In the genomic region with DNA sequence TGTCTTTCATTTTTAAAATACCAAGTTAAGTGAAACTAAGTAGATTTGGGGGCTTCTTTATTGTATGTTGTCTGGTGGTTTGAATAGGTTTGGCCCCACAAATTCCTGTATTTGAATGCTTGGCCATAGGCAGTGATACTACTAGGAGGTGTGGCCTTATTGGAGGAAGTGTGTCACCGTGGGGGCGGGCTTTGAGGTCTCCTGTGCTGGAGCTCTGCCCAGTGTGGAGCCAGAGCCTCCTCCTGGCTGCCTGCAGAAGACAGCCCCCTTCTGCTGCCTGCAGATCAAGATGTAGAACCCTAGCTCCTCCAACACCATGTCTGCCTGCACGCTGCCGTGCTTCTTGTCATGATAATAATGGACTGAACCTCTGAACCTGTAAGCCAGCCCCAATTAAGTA, we compare ENCODE assay signal across 11 mouse cellular contexts. TPM values are rescaled to one million over a fixed set of nuclear protein-coding genes. Genes with fewer than 3 reads are reported as not detected.
A peak's percentile ranks its signal among the peaks of the same experiment; 100 is the strongest.
DNase-seq lines count a peak whose midpoint lies in the region; ATAC-seq and TF ChIP-seq lines count a peak whose summit lies in the region.
"Not testable (repeated sequence)": the region's sequence is repeated elsewhere in the genome, so short reads cannot be mapped to it uniquely, and the experiment has no call there.
"Had no signal": no experiment of that assay in that cellular context is flagged by ENCODE, and none has a peak within 500 bp of the region (broad histone marks: within the 10 kb centered on the region; RNA-seq: fewer than 3 reads in every experiment).

No protein-coding gene starts in this region.

- DNase-seq in A20 (ENCODE audit: low read depth, low spot score), result peak; percentile 44
- peak; percentile 54 for DNase-seq in MEL (ENCODE audit: low read depth, low spot score)
- peak; percentile 92 for DNase-seq in heart, adult 11 months
- peak; percentile 43 for DNase-seq in kidney, adult 2 months
- DNase-seq in liver, postnatal 0 days, result not testable (repeated sequence)

- TF ChIP-seq RAD21 in MEL (IDR thresholded peaks at IDR 0.05; ENCODE audit: low read depth, low read length), result not testable (repeated sequence)

- not testable (repeated sequence) for H3K4me2 ChIP-seq in liver, postnatal 0 days (ENCODE audit: low read depth, low read length); midbrain, embryonic 13.5 days (replicated peaks)

- not testable (repeated sequence) for H3K79me2 ChIP-seq in MEL (ENCODE audit: control insufficient read depth, insufficient read depth, low read length, poor library complexity)

- not testable (repeated sequence) for TF ChIP-seq EP300 in MEL (IDR thresholded peaks at IDR 0.05; ENCODE audit: low read depth in 1 of 2, low read length in 2 of 2); liver, postnatal 0 days (IDR thresholded peaks at IDR 0.05; ENCODE audit: low read depth)

- H3K9me3 ChIP-seq in MEL (replicated peaks; ENCODE audit: insufficient read depth, low read length); liver, postnatal 0 days (ENCODE audit: low read length); midbrain, embryonic 13.5 days: not testable (repeated sequence)

- H3K4me3 ChIP-seq in MEL (ENCODE audit: control insufficient read depth in 1 of 2, insufficient read depth in 1 of 2, low read depth in 2 of 2, low read length in 2 of 2), result peak overlapping the region in 1 of 2 experiments; percentile 54; a peak in 2 of 4 replicates
- H3K4me3 ChIP-seq in kidney, adult 2 months (ENCODE audit: insufficient read depth, low read depth, low read length); liver, postnatal 0 days (ENCODE audit: low read depth, low read length); midbrain, embryonic 13.5 days (replicated peaks): not testable (repeated sequence)

- TF ChIP-seq CTCF in MEL (IDR thresholded peaks at IDR 0.05 in 2 of 3, conservative IDR thresholded peaks at IDR 0.05 in 1 of 3; ENCODE audit: control insufficient read depth in 1 of 3, insufficient read depth in 1 of 3, low read depth in 2 of 3, low read length in 3 of 3, poor library complexity in 1 of 3, severe bottlenecking in 1 of 3); kidney, adult 2 months (conservative IDR thresholded peaks at IDR 0.05; ENCODE audit: insufficient read depth, insufficient read length, low read depth, low read length); liver, postnatal 0 days (IDR thresholded peaks at IDR 0.05; ENCODE audit: low read depth): not testable (repeated sequence)

- H3K9ac ChIP-seq in MEL (ENCODE audit: control insufficient read depth, low read depth, low read length, poor library complexity, severe bottlenecking); liver, postnatal 0 days (replicated peaks); midbrain, embryonic 13.5 days (replicated peaks): not testable (repeated sequence)

- not testable (repeated sequence) for TF ChIP-seq POLR2A in MEL (IDR thresholded peaks at IDR 0.05; ENCODE audit: control insufficient read depth in 1 of 2, insufficient read depth in 1 of 2, low read depth in 1 of 2, low read length in 2 of 2, poor library complexity in 1 of 2); kidney, adult 2 months (IDR thresholded peaks at IDR 0.05; ENCODE audit: low read depth, low read length)

- H3K36me3 ChIP-seq in MEL (ENCODE audit: control insufficient read depth in 1 of 2, insufficient read depth in 2 of 2, low read length in 2 of 2); kidney, adult 2 months (ENCODE audit: control insufficient read depth, insufficient read depth, low read length); liver, postnatal 0 days (replicated peaks; ENCODE audit: insufficient read depth, low read length); midbrain, embryonic 13.5 days: not testable (repeated sequence)

- not testable (repeated sequence) for H3K4me1 ChIP-seq in MEL (ENCODE audit: control insufficient read depth in 1 of 2, insufficient read depth in 2 of 2, low read length in 2 of 2); kidney, adult 2 months (ENCODE audit: control insufficient read depth, insufficient read depth, low read length); liver, postnatal 0 days (ENCODE audit: insufficient read depth); midbrain, embryonic 13.5 days (replicated peaks)

- 84% methylated on average over 4 of the region's 4 CpGs for whole genome bisulfite sequencing in kidney, adult 2 months
- WGBS in liver, postnatal 0 days (ENCODE audit: insufficient replicate concordance), result 66% methylated on average over 4 of the region's 4 CpGs
- 92% methylated on average over 4 of the region's 4 CpGs for WGBS in midbrain, embryonic 13.5 days

- H3K27me3 ChIP-seq in MEL (ENCODE audit: control insufficient read depth in 1 of 2, insufficient read depth in 2 of 2, low read length in 2 of 2); kidney, adult 2 months (replicated peaks; ENCODE audit: control insufficient read depth, insufficient read depth, low read length); liver, postnatal 0 days (ENCODE audit: insufficient read depth, low read length); midbrain, embryonic 13.5 days: not testable (repeated sequence)

- ATAC-seq in common myeloid progenitor, adult 5-6 weeks (replicated peaks; ENCODE audit: low read depth, poor library complexity, severe bottlenecking), result peak; percentile 87
- peak; percentile 79 for ATAC-seq in liver, postnatal 0 days
- 0 out of 2 replicates have a peak, but pooled peaks have one; percentile 24 for ATAC-seq in midbrain, embryonic 13.5 days

- H3K27ac ChIP-seq in MEL (ENCODE audit: control insufficient read depth, low read depth, low read length); kidney, adult 2 months (ENCODE audit: insufficient read depth, low read depth, low read length); liver, postnatal 0 days (ENCODE audit: low read depth); midbrain, embryonic 13.5 days: not testable (repeated sequence)

RNA-seq across cellular contexts. Expression of gene Tnfsf10, which starts 25.4 kb away (rescaled TPM):
- total RNA-seq in MEL (2012; rRNA removed), result 0.04 TPM in 1 of 2 replicates, not detected in the other
- under 1 TPM in 1 of 2 experiments, not detected in 1; 0.06 TPM for polyA plus RNA-seq in MEL (2012; ENCODE audit: insufficient read depth in 1 of 2, insufficient read length in 2 of 2, low read depth in 1 of 2, low replicate concordance in 2 of 2, missing spikeins in 1 of 2)
- 10.2 and 13.8 TPM in 2 replicates for total RNA-seq in common myeloid progenitor, adult 5-6 weeks (2017)
- polyA plus RNA-seq in kidney, adult 2 months (2012; rRNA removed), result 11.5 and 12.8 TPM in 2 replicates
- 0.23 and 0.37 TPM in 2 replicates for polyA plus RNA-seq in liver, postnatal 0 days (2015; fragmentation: Nextera tagmentation; extraction: Ambion mirVana)
- polyA plus RNA-seq in midbrain, embryonic 13.5 days (2015; fragmentation: Nextera tagmentation; extraction: Ambion mirVana), result 0.06 and 0.07 TPM in 2 replicates
- total RNA-seq: ES-E14 had no signal
- polyA plus RNA-seq: embryonic facial prominence, embryonic 10.5 days; limb, embryonic 10.5 days; neural tube, embryonic 11.5 days had no signal

Comparison
In these comparisons a context has a peak if more than half of its experiments do, and no peak if none do; other contexts are left out.
1. ATAC-seq: peak in every context shown above with its lines; median percentile 87 in common myeloid progenitor, adult 5-6 weeks; 79 in liver, postnatal 0 days; 24 in midbrain, embryonic 13.5 days.